Mouse (Mus musculus): ENCODE measurements around the gene Pgm2l1.

DNA sequence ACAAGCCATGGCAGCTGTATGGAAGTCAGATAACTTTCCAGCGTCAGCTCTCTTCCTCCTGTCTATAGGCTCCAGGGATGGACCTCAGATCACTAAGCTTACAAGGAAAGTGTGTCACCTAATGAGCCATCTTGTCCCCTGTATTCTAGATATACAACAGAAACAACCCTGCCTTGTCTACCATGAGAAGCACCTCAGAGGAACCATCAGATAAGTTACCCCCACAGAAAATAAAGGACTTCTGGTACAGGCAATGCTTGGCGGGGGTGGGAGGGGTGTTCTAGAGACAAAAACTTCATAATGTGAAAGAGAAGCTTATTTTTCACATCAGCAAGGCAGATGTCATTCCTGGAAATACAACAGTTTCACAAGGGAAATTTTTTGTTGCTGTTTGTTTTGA lies 21.1 kb upstream of the Pgm2l1 start:
- TF ChIP-seq ZNF384 (IDR thresholded peaks at IDR 0.05; ENCODE audit: low read depth, low read length) (no peak), MEF2A (IDR thresholded peaks at IDR 0.05; ENCODE audit: extremely low read depth, insufficient replicate concordance, low read depth, low read length, poor library complexity, severe bottlenecking) (no peak), POLR2A (IDR thresholded peaks at IDR 0.05; ENCODE audit: control insufficient read depth in 1 of 2, insufficient read depth in 1 of 2, low read depth in 1 of 2, low read length in 2 of 2, poor library complexity in 1 of 2) (no peak), CTCF (IDR thresholded peaks at IDR 0.05 in 2 of 3, conservative IDR thresholded peaks at IDR 0.05 in 1 of 3; ENCODE audit: control insufficient read depth in 1 of 3, insufficient read depth in 1 of 3, low read depth in 2 of 3, low read length in 3 of 3, poor library complexity in 1 of 3, severe bottlenecking in 1 of 3) (no peak)

All from MEL (cell line).